Mouse (Mus musculus): Measurements from ENCODE around the gene Atxn1l. TPM values are rescaled to one million over a fixed set of nuclear protein-coding genes. Genes with fewer than 3 reads are reported as not detected.

Atxn1l gene
- total RNA-seq, 2 experiments from 2014 or later = 35.7 to 36.7 TPM

Other genes starting within 250 kb of the Atxn1l start
- gene Pmfbp1, start 243.7 kb downstream of the Atxn1l start, total RNA-seq (2021) = not detected
- 10 to 100 TPM; 19.4 to 22.5 TPM for gene Dhx38, start 171.9 kb downstream of the Atxn1l start, total RNA-seq (2021)
- 1 to 10 TPM; 7.7 to 9.2 TPM for gene Txnl4b, start 171.8 kb downstream of the Atxn1l start, total RNA-seq (2021)
- gene Hp, start 158.6 kb downstream of the Atxn1l start, total RNA-seq (2021) = 10 to 100 TPM in 1 of 2 experiments, 1 to 10 TPM in 1; 8.1 to 27.6 TPM
- gene Dhodh, start 129.1 kb downstream of the Atxn1l start, total RNA-seq (2021) = 10 to 100 TPM; 16.3 to 16.8 TPM
- not detected for gene Pkd1l3, start 123.2 kb downstream of the Atxn1l start, total RNA-seq (2021)
- 10 to 100 TPM; 51.8 to 56.4 TPM for gene Ist1, start 44.5 kb downstream of the Atxn1l start, total RNA-seq (2021)
- gene Zfp821, start 32.2 kb downstream of the Atxn1l start, total RNA-seq (2021) = 10 to 100 TPM; 13.8 to 14.9 TPM
- gene Ap1g1, start 40.8 kb upstream of the Atxn1l start, total RNA-seq (2021) = 10 to 100 TPM; 46.7 to 51.7 TPM
- gene Phlpp2, start 130.8 kb upstream of the Atxn1l start, total RNA-seq (2021) = 1 to 10 TPM; 7.6 to 7.7 TPM
- gene Marveld3, start 224.5 kb upstream of the Atxn1l start, total RNA-seq (2021) = under 1 TPM; 0.18 to 0.27 TPM

All from gastrocnemius, postnatal 4 days (tissue).